Mouse (Mus musculus) Muller cell, postnatal 12 days (primary cell): Measurements from ENCODE around the gene Gm12695.

Experiments
- DNase-seq: peaks from one replicate; pipeline ENCODE4 v3.0.0-alpha.2; 2015; ENCODE audit errors: inconsistent ontology term

The Gm12695 gene

GRCm38 (mm10) chr4:96697511-96698217, 87.3 kb downstream of the Gm12695 start:
- DNase-seq, result no peak

- peak; percentile 52 for DNase-seq
These were observed 88.2 kb downstream of the Gm12695 start for GRCm38 (mm10) chr4:96696614-96697360.

GRCm38 (mm10) chr4:96687358-96687803, 97.6 kb downstream of the Gm12695 start:
- DNase-seq, result no peak

GRCm38 (mm10) chr4:96683474-96683873, 101.5 kb downstream of the Gm12695 start:
- peak; percentile 22 for DNase-seq

- DNase-seq, result no peak
These were observed 104.0 kb downstream of the Gm12695 start for GRCm38 (mm10) chr4:96680966-96681365.

- DNase-seq, result peak; percentile 21
These were observed 104.8 kb downstream of the Gm12695 start for GRCm38 (mm10) chr4:96680233-96680632.
